Mouse (Mus musculus) lung, postnatal 0 days (tissue): ENCODE measurements around the gene Rab1a.

ENCODE experiments used
- CTCF ChIP-seq: IDR thresholded peaks from 2 replicates; pipeline ENCODE4 v1.5.1; 2016; ENCODE audit warnings: antibody characterized with exemption, mild to moderate bottlenecking
- EP300 ChIP-seq: IDR thresholded peaks from 2 replicates; pipeline ENCODE4 v1.6.1; 2016; ENCODE audit warnings: antibody characterized with exemption, mild to moderate bottlenecking, control low read depth

- TF ChIP-seq CTCF (no peak), EP300 (no peak)
Measured at GRCm38 (mm10) chr11:20237976-20238375, 36.7 kb downstream of the Rab1a start.
